Mouse (Mus musculus) liver, embryonic 14.5 days (tissue): ENCODE measurements around the gene Cep97. TPM values are rescaled to one million over a fixed set of nuclear protein-coding genes. Genes with fewer than 3 reads are reported as not detected.

Experiments
- ATAC-seq: fragments of 200-750 bp; cut with Nextera tagmentation; 2 replicates; pipeline ENCODE4 v1.8.0; 2017; ENCODE audit warnings: moderate number of reproducible peaks, mild to moderate bottlenecking, moderate library complexity; ENCODE audit not compliant: insufficient read depth
- DNase-seq, 3 experiments: peaks; one replicate each; pipeline ENCODE4 v3.0.0-alpha.2; 2012 to 2013; ENCODE audit warnings: low read depth in 3 of 3, low spot score in 3 of 3
- H3K27ac ChIP-seq: fragments of 300-500 bp; sonication (generic); 2 replicates; pipeline ENCODE4 v1.5.1; 2014; ENCODE audit warnings: moderate library complexity, mild to moderate bottlenecking, control low read depth, inconsistent platforms
- H3K27me3 ChIP-seq: fragments of 300-500 bp; sonication (generic); 2 replicates; pipeline ENCODE4 v1.6.1; 2014; ENCODE audit warnings: mild to moderate bottlenecking, low read length, moderate library complexity; ENCODE audit not compliant: control insufficient read depth, insufficient read depth
- H3K36me3 ChIP-seq: fragments of 300-500 bp; sonication (generic); replicated peaks from 2 replicates; pipeline ENCODE4 v1.6.1; 2014; ENCODE audit warnings: low read depth; ENCODE audit not compliant: control insufficient read depth, insufficient read depth
- H3K4me1 ChIP-seq, 2 experiments: fragments of 200-500 bp in 1 of 2; fragments of 300-500 bp in 1 of 2; sonication (generic) in 1 of 2; replicated peaks; 2 replicates each; pipeline ENCODE4 v1.6.1; 2012 to 2014; ENCODE audit warnings: antibody characterized with exemption in 1 of 2, inconsistent platforms in 1 of 2, low read length in 1 of 2; ENCODE audit not compliant: control insufficient read depth in 2 of 2, insufficient read depth in 2 of 2
- H3K4me2 ChIP-seq: fragments of 300-500 bp; sonication (generic); 2 replicates; pipeline ENCODE4 v1.6.1; 2014; ENCODE audit warnings: low read depth, mild to moderate bottlenecking, control low read depth, moderate library complexity
- H3K4me3 ChIP-seq, 2 experiments: fragments of 200-500 bp in 1 of 2; fragments of 300-500 bp in 1 of 2; sonication (generic) in 1 of 2; 2 replicates each; pipeline ENCODE4 v1.5.1; 2012 to 2014; ENCODE audit warnings: low read depth in 2 of 2, low read length in 2 of 2, mild to moderate bottlenecking in 2 of 2, control low read depth in 1 of 2, inconsistent platforms in 1 of 2, moderate library complexity in 1 of 2; ENCODE audit not compliant: insufficient read depth in 1 of 2
- H3K9ac ChIP-seq: fragments of 300-500 bp; sonication (generic); replicated peaks from 2 replicates; pipeline ENCODE4 v1.6.1; 2014; ENCODE audit warnings: mild to moderate bottlenecking, control low read depth, moderate library complexity
- H3K9me3 ChIP-seq: fragments of 300-500 bp; sonication (generic); 2 replicates; pipeline ENCODE4 v1.6.1; 2016; ENCODE audit warnings: low read length, mixed read lengths; ENCODE audit not compliant: control insufficient read depth
- CTCF ChIP-seq: IDR thresholded peaks from 2 replicates; pipeline ENCODE4 v1.5.1; 2016; ENCODE audit warnings: antibody characterized with exemption, low read depth, control low read depth
- EP300 ChIP-seq: IDR thresholded peaks from 2 replicates; pipeline ENCODE4 v1.6.1; 2016; ENCODE audit warnings: antibody characterized with exemption, low read depth
- WGBS: fragments of 180-500 bp; shearing (Covaris S2); extraction: QIAGEN DNeasy Blood & Tissue Kit; methylation state at CpG from one replicate; pipeline ENCODE4 v1.1.7; 2014; ENCODE audit not compliant: insufficient replicate concordance; 5-methylcytosine and 5-hydroxymethylcytosine counted together
- polyA plus RNA-seq, 2 experiments: library from polyadenylated mRNA; depleted of rRNA in 1 of 2; stranded (reverse) in 1 of 2; unstranded in 1 of 2; fragments of >200 nt; fragmentation: Nextera tagmentation in 1 of 2; extraction: Ambion mirVana in 1 of 2; gene quantifications; 2 replicates each; pipeline versions ENCODE4 v1.2.1 to v1.2.3; 2012 to 2014

The Cep97 gene
- polyA plus RNA-seq, 2 experiments, result 2.0 to 5.4 TPM

GRCm38 (mm10) chr16:55947266-55947665 lies 12.6 kb upstream of the Cep97 start:
- Histone ChIP-seq H3K4me3 (no peak overlapping the region), H3K9me3 (no peaks in the 10 kb centered on the region), H3K36me3 (no peaks in the 10 kb centered on the region), H3K4me2 (no peak overlapping the region), H3K27ac (no peak overlapping the region), H3K9ac (no peak overlapping the region), H3K4me1 (peaks cover 1 to 3% of the 10 kb centered on the region in 2 experiments; a peak in 1 of 4 replicates), H3K27me3 (no peaks in the 10 kb centered on the region)
- ATAC-seq, result no peak
- DNase-seq, result no peak
- 59% methylated on average over 3 of the region's 3 CpGs for WGBS
- TF ChIP-seq EP300 (no peak), CTCF (no peak)

GRCm38 (mm10) chr16:55940781-55941180 lies 6.1 kb upstream of the Cep97 start:
- Histone ChIP-seq H3K9me3 (no peaks in the 10 kb centered on the region), H3K4me1 (no peaks in the 10 kb centered on the region), H3K27me3 (no peaks in the 10 kb centered on the region), H3K27ac (no peak overlapping the region), H3K4me3 (no peak overlapping the region), H3K9ac (no peak overlapping the region), H3K36me3 (no peaks in the 10 kb centered on the region), H3K4me2 (no peak overlapping the region)
- ATAC-seq (no peak), DNase-seq (no peak)
- TF ChIP-seq EP300 (no peak), CTCF (0 out of 2 replicates have a peak, but pooled peaks have one; percentile 7)
- 78% methylated on average over 4 of the region's 4 CpGs for WGBS

- Histone ChIP-seq H3K4me1 (no peaks in the 10 kb centered on the region), H3K9ac (no peak overlapping the region), H3K4me3 (no peak overlapping the region), H3K36me3 (no peaks in the 10 kb centered on the region), H3K9me3 (no peaks in the 10 kb centered on the region), H3K27ac (no peak overlapping the region), H3K4me2 (no peak overlapping the region), H3K27me3 (no peaks in the 10 kb centered on the region)
- ATAC-seq (0 out of 2 replicates have a peak, but pooled peaks have one; percentile 18), DNase-seq (no peak)
- TF ChIP-seq EP300 (no peak), CTCF (no peak)
- 68% methylated on average over 6 of the region's 6 CpGs for WGBS
Observed at GRCm38 (mm10) chr16:55939703-55940102, 5.0 kb upstream of the Cep97 start.

- Histone ChIP-seq H3K27me3 (no peaks in the 10 kb centered on the region), H3K27ac (no peak overlapping the region), H3K9me3 (no peaks in the 10 kb centered on the region), H3K4me1 (no peaks in the 10 kb centered on the region), H3K9ac (no peak overlapping the region), H3K36me3 (no peaks in the 10 kb centered on the region), H3K4me2 (no peak overlapping the region), H3K4me3 (no peak overlapping the region)
- WGBS, result 67% methylated on average over 4 of the region's 4 CpGs
- DNase-seq, result no peak
- no peak for TF ChIP-seq EP300
- no peak for TF ChIP-seq CTCF
- no peak for ATAC-seq
Observed at GRCm38 (mm10) chr16:55938761-55939160, 4.1 kb upstream of the Cep97 start.

GRCm38 (mm10) chr16:55933681-55934343 lies 843 bp downstream of the Cep97 start:
- H3K4me3 ChIP-seq, result peak overlapping the region; percentile 77 to 93
- H3K36me3 ChIP-seq, result no peaks in the 10 kb centered on the region
- H3K9ac ChIP-seq, result peak overlapping the region; percentile 81
- TF ChIP-seq EP300 (no peak), CTCF (0 out of 2 replicates have a peak, but pooled peaks have one; percentile 5)
- WGBS, result under 1% methylated on average over 32 of the region's 32 CpGs
- H3K27ac ChIP-seq, result peak overlapping the region; percentile 33
- no peaks in the 10 kb centered on the region for H3K27me3 ChIP-seq
- ATAC-seq (peak; percentile 44; the same call in 1 of the 2 replicates), DNase-seq (peak; percentile 40 to 59 (median 46))
- H3K4me2 ChIP-seq, result peak overlapping the region; percentile 76
- no peaks in the 10 kb centered on the region; a peak in 1 of 4 replicates for H3K4me1 ChIP-seq
- H3K9me3 ChIP-seq, result no peaks in the 10 kb centered on the region
